Mouse (Mus musculus) hindlimb bud, embryonic 11.5 days (tissue): ENCODE results near the gene Ankfn1.

Experiments
- DNase-seq: peaks from one replicate; pipeline ENCODE4 v3.0.0-alpha.2; 2012; ENCODE audit warnings: low read depth, low spot score; ENCODE audit errors: extremely low spot score

The Ankfn1 gene

DNA sequence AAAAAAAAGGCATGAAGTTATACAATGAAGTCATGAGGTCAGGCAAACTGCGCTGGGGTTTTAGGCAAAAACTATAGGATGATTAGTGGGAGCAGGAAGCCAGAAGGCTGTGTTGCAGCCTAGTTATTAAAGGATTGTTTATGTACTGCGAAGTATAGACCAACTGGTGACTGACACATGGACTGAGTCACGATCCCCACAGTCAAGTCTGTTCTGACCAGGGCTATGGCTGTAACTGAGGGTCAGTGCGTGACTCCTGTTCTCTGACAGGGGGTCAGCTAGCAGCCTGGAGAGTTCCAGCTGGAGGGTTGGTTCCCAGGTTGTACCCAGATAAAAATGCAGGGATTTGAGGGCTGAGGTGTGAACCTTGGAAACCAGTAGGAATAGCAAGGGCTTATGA is 301.4 kb downstream of the Ankfn1 start:
- DNase-seq, result no peak

DNA sequence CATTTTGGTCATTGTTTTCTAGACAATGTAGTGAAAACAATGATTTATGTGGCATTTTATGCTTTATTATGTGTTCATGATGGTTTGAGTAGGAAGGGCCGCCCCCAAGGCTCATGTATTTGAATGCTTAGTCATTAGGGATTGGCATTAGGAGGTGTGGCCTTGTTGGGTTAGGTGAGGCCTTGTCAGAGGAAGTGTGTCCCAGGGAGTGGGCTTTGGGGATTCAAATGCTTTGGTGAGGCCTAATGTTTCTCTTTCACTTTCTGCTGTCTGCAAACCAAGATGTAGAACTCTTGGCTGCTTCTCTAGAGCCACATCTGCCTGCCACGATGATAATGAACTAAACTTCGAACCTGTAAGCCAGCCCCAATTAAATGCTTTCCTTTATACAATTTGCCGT is 304.6 kb downstream of the Ankfn1 start:
- no peak for DNase-seq

GRCm38 (mm10) chr11:89465381-89465780 is 312.1 kb downstream of the Ankfn1 start:
- no peak for DNase-seq

GRCm38 (mm10) chr11:89462216-89462615 is 315.2 kb downstream of the Ankfn1 start:
- DNase-seq, result no peak

DNA sequence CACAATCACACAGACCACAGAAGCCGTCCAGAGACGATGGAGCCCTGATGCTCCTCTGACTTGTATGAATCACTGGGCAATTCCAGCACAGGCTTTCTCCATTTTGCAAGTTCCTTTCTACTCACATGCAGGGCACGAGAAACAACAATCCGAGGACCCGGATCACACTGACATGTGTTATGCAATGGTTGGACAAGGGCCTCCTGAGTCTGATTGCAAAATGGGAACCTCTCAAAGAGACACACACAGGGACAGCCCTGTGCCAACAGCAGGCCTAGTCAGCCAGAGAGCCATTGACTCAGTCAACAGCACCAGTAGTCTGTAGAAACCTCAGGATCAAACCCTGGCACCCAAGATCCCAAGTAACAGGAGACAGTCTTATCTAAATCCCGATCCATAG is 318.0 kb downstream of the Ankfn1 start:
- no peak for DNase-seq

- no peak for DNase-seq
These were observed 321.7 kb downstream of the Ankfn1 start for GRCm38 (mm10) chr11:89455647-89456231.

DNA sequence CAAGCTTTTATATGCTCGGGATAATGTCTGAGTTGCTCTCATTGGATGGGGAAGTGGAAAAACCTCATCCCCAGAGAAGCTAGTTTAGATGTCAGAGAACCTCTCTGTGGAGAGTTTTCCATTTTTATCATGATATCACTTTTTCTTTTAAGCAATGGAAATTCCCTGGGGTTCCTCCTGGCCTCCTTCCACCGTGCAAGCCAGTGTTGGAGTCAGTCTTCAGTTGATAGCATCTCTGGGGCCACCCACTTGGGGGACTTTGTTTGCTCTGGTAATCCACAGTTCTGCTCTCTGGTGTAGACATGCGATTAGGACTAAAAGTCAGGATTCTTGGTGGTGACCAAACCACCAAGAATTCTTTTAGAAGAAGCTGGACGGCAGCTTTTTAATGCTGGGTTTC is 322.8 kb downstream of the Ankfn1 start:
- no peak for DNase-seq

DNA sequence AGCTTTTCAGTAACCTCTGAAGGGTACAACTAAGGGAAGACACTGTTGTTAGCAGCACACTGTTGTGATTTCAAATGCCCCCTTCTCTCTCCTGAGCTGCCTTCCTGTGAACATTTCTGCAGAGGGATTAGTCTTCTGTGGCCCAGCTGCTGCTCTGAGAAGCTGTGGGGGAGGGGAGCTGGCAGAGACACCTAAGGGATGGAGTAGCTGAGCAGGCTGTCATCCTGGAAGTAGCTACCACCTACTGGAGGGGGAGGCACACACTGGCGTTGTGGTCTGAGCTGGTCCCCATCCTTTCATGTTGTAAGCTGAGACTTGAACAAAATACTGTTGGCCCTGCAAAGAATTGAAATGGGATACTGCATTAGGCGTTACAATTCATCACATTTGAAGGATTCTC is 324.6 kb downstream of the Ankfn1 start:
- no peak for DNase-seq

DNA sequence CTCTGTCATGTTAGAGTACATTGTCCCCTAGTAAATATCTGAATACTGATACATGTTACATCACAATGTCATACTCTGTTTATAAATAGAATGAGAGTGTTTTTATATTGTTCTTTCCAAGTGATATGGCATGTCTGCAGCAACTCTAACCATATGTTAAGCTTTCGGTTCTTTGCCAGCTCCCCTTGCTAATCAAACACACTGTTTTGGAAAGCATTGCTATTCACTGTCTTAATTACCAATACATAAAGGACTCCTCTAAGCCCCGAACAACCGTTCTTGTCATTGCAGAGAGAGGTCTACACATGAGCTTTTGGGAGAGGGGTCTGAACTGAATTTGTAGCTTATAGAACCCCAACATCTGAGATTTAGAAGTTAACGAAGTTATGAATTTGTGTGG is 327.0 kb downstream of the Ankfn1 start:
- no peak for DNase-seq

- DNase-seq, result no peak
These were observed 328.5 kb downstream of the Ankfn1 start for GRCm38 (mm10) chr11:89448986-89449385.

GRCm38 (mm10) chr11:89447477-89447876 is 330.0 kb downstream of the Ankfn1 start:
- DNase-seq, result no peak

DNA sequence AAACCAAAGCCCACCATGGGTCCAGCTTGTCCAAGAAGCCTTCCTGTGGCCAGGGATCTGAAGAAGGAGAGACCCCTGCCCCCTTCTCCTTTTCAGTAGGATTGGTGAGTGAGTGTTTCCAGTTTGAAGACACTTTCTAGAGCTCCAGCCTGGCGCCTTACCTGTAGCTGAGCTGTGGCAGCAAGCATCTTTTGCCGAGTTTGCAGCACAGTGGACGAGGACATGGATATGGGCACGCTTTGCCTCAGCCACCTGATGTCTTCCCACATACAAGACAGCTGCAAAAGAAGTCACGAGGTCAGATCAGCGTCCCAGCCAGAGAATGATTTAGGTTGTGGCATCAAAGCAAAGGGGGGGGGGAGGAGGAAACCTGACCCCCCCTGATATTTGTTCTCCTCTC is 336.9 kb downstream of the Ankfn1 start:
- no peak for DNase-seq

- no peak for DNase-seq
These were observed 353.1 kb downstream of the Ankfn1 start for GRCm38 (mm10) chr11:89424358-89424757.

GRCm38 (mm10) chr11:89422637-89423036 is 354.8 kb downstream of the Ankfn1 start:
- no peak for DNase-seq

GRCm38 (mm10) chr11:89420767-89421438 is 356.6 kb downstream of the Ankfn1 start:
- DNase-seq, result no peak

GRCm38 (mm10) chr11:89419863-89420262 is 357.6 kb downstream of the Ankfn1 start:
- DNase-seq, result no peak

DNA sequence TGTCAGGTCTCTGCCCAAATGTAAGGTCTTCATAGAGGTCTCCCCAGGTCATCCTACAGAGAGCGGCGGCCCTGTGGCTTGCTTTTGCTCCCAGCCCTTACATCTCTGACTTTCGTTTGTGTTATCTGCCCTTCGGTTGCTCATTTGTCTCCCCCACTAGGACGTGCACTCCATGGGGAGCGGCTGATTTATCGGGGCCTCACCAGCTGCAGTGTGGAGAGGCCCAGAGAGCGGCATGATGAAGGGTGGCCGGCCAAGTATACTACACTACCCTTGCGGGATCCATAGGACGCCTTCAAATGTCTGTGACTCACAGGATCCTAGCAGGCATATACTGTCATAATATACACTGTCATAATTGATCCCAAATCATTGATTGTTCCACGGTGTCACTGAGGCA is 358.8 kb downstream of the Ankfn1 start:
- DNase-seq, result no peak

- no peak for DNase-seq
These were observed 360.7 kb downstream of the Ankfn1 start for GRCm38 (mm10) chr11:89416769-89417168.

DNA sequence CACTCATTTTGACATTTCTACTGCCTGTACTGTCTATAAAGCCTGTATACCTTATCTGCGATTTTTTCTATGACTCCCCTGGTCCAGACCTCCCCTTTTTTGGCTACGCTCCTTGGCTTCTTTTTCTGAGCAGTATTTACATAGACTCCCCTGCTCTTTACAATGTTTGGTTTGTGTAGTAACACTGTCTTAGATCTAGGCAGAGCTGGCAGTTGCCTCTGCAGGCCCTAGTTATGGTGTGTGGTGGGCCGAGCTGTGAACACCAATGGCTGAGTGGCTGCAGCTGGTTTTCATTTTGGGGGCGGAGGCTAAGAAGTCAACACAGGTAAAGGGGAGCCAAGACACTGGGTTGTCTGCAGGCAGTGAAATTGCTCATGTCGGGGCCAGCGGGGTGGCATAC is 368.7 kb downstream of the Ankfn1 start:
- no peak for DNase-seq

DNA sequence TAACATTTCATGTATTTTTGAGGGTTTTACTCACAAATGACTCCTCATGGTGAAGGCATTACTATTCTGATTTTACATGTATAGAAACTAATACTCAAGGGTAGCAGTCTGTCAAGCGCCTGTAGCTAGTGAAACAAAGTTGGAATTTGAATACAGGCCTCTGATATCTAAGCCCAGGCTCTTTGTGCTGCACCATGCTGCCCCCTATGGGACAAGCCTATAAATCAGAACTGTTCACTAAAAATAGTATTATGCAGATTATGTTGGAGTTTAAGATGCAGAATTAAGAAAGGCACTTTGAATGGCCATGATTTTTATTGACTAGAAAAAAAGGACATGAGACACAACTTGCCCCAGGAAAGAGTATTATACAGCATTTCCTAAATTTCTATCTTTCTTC is 373.0 kb downstream of the Ankfn1 start:
- no peak for DNase-seq

DNA sequence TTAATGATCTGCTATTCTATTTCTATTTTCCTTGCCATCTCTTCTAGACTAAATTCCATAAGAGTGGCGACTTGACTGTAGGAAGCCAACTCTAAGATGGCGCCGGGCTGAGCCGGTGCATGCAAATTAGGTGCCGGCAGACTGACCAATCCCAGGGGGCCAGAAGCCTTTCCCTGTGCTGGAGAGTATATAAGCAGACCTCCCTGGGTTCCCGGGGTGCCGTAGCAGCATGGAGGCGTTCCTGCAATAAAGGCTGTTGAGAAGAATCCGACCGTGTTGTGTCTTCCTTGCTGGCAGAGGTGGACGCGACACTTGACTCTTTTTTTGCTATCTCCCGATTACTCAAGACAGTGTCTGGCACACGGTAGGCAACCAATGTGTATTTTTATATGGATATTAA is 374.0 kb downstream of the Ankfn1 start:
- DNase-seq, result no peak

DNA sequence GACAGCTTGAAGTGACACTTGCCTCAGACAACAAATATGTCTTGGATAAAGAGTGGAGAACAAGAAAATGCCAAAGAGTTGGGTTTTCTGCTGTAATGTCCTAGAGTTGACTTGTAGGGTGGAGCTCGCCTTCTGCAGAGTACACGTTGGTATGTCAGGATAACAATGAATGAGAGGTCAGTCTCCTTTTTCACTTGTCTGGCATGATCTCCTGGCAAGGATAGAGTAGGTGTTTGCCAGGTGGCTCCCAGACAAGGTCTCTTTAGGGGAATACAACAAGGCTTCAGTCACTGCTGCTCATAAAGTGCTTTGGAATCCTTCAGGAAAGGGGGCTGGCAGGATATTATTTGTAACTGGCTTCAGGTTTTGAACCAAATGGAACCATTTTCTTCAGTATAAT is 388.6 kb downstream of the Ankfn1 start:
- DNase-seq, result no peak

DNA sequence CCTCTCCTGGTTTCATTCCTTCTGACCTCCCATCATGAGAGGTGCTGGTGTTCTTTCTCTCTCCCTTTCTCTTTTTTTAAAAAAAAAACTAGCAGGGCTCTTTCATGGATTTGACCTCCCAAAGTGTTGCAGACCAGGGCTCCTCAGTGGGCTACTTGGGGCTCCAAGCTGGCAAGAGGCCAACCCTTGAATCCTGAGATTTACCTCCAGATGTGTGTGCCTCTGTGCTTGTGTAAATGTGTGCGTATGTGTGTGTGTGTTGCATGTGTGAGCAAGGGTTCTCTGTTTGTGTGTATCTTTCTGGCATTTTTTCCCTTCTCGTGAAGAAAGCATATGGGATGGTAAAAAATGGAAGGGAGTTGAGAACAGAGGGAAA is 394.8 kb downstream of the Ankfn1 start:
- DNase-seq, result no peak
